Mouse (Mus musculus): ENCODE measurements around the gene Vmn1r167. TPM values are rescaled to one million over a fixed set of nuclear protein-coding genes. Genes with fewer than 3 reads are reported as not detected.

Gene Vmn1r167
- total RNA-seq (2023) = not detected

DNA sequence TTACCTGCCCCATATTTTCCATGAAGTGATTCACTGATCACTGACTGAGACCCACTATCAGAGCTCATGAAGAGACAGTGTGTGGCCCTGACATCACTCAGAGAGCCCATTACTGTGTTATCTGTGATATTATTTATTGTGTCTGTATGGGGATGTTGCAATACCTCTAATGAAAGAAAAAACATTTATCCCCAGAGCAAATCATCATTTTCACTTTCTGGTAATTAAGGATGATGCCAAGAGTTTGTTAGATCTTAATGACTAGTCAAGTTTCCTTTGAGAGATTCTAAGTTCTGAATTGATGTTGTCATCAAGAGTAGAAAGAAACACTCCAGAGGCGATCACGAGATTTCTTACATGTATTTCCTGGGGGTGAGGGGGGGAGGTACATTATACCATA is at the start of gene Vmn1r167:
Gene Vmn1r167, minus strand, starts transcription at position 101 of the 400 bp plus-strand sequence.

GRCm38 (mm10) chr7:23539432-23539831 is 32.4 kb upstream of the Vmn1r167 start, which contains the start of gene Vmn1r168:
Gene Vmn1r168 (plus strand): TSS chr7:23539732.

Other genes starting within 250 kb of the Vmn1r167 start
- not detected for gene Gm6902, start 228.3 kb downstream of the Vmn1r167 start, total RNA-seq (2023)
- not detected for gene Nlrp4e, start 206.0 kb downstream of the Vmn1r167 start, total RNA-seq (2023)
- gene Nlrp5, start 121.3 kb downstream of the Vmn1r167 start, total RNA-seq (2023) = not detected
- gene Vmn1r168, start 32.5 kb upstream of the Vmn1r167 start, total RNA-seq (2023) = not detected
- not detected for gene Vmn1r169, start 68.3 kb upstream of the Vmn1r167 start, total RNA-seq (2023)
- gene Vmn1r170, start 99.0 kb upstream of the Vmn1r167 start, total RNA-seq (2023) = not detected
- not detected for gene Vmn1r171, start 123.5 kb upstream of the Vmn1r167 start, total RNA-seq (2023)
- gene Vmn1r172, start 151.1 kb upstream of the Vmn1r167 start, total RNA-seq (2023) = not detected
- not detected for gene Vmn1r173, start 193.5 kb upstream of the Vmn1r167 start, total RNA-seq (2023)
- gene Vmn1r174, start 245.1 kb upstream of the Vmn1r167 start, total RNA-seq (2023) = not detected